Mouse (Mus musculus) bone marrow, adult 2 months (tissue): ENCODE measurements at regions not wholly inside any gene's neighbourhood (a gene's known extent, or its start where the extent isn't known, plus 50 kb on each side); places are given as distances from the start of the nearest gene placed in this dataset.

Experiments
- CTCF ChIP-seq: fragments of 200-500 bp; IDR thresholded peaks from 2 replicates; pipeline ENCODE4 v1.5.1; 2011; ENCODE audit warnings: low read length, control low read depth; ENCODE audit not compliant: control insufficient read depth, insufficient read depth
- POLR2A ChIP-seq: fragments of 200-500 bp; IDR thresholded peaks from 2 replicates; pipeline ENCODE4 v1.6.1; 2011; ENCODE audit warnings: low read depth, mild to moderate bottlenecking, control low read depth, low read length, borderline replicate concordance; ENCODE audit not compliant: control insufficient read depth

- TF ChIP-seq POLR2A (no peak), CTCF (no peak)
Observed at GRCm38 (mm10) chr16:30888556-30889323, 192.5 kb downstream of the Xxylt1 start.
